Mouse (Mus musculus): ENCODE results near the gene Tmx2.
"Not testable (repeated sequence)": the region's sequence is repeated elsewhere in the genome, so short reads cannot be mapped to it uniquely, and the experiment has no call there.

Tmx2 gene

GRCm38 (mm10) chr2:84690050-84690449 is 11.1 kb upstream of the Tmx2 start:
- intact Hi-C loops (cut with DNase I) = no loop called here

GRCm38 (mm10) chr2:84688080-84688844 is 9.3 kb upstream of the Tmx2 start:
- intact Hi-C loops (cut with DNase I) = no loop called here

- intact Hi-C loops (cut with DNase I) = no loop called here
Observed at GRCm38 (mm10) chr2:84682605-84683183, 3.8 kb upstream of the Tmx2 start.

GRCm38 (mm10) chr2:84677968-84678880 is 716 bp downstream of the Tmx2 start, which contains the start of the genes Gm28635 and Med19:
Gene Gm28635, minus strand, starts transcription at chr2:84678041.
Gene Med19, plus strand, starts transcription at chr2:84678402.
- intact Hi-C loops (cut with DNase I) = loop anchor here (5.0 kb wide), 1 partner anchor 34 kb away; no protein-coding TSS in a partner anchor

- intact Hi-C loops (cut with DNase I) = loop anchor here (5.0 kb wide), 1 partner anchor 35 kb away; no protein-coding TSS in a partner anchor
Observed at GRCm38 (mm10) chr2:84677270-84677967, 1.5 kb downstream of the Tmx2 start.

- intact Hi-C loops (cut with DNase I) = not testable (repeated sequence)
Observed at GRCm38 (mm10) chr2:84671535-84671934, 7.4 kb downstream of the Tmx2 start.

- intact Hi-C loops (cut with DNase I) = no loop called here
Observed at GRCm38 (mm10) chr2:84670569-84670933, 8.4 kb downstream of the Tmx2 start, which contains the start of gene Selenoh. Gene Selenoh, minus strand, starts transcription at chr2:84670770.

- intact Hi-C loops (cut with DNase I) = no loop called here
Observed at GRCm38 (mm10) chr2:84669828-84670568, 8.9 kb downstream of the Tmx2 start.

GRCm38 (mm10) chr2:84666081-84666480 is 12.9 kb downstream of the Tmx2 start:
- intact Hi-C loops (cut with DNase I) = no loop called here

GRCm38 (mm10) chr2:84662866-84663265 is 16.1 kb downstream of the Tmx2 start:
- intact Hi-C loops (cut with DNase I) = no loop called here

- intact Hi-C loops (cut with DNase I) = loop anchor here (2.0 kb wide), 1 partner anchor 205 kb away; no protein-coding TSS in a partner anchor
Observed at GRCm38 (mm10) chr2:84660253-84660652, 18.7 kb downstream of the Tmx2 start.

GRCm38 (mm10) chr2:84658806-84659205 is 20.1 kb downstream of the Tmx2 start, which contains the start of gene Btbd18:
Gene Btbd18, plus strand, starts transcription at chr2:84659079.
- intact Hi-C loops (cut with DNase I) = no loop called here

- intact Hi-C loops (cut with DNase I) = no loop called here
Observed at GRCm38 (mm10) chr2:84655864-84656263, 23.1 kb downstream of the Tmx2 start.

- intact Hi-C loops (cut with DNase I) = no loop called here
Observed at GRCm38 (mm10) chr2:84653354-84653753, 25.6 kb downstream of the Tmx2 start.

- intact Hi-C loops (cut with DNase I) = no loop called here
Observed at GRCm38 (mm10) chr2:84650464-84651195, 28.3 kb downstream of the Tmx2 start, which contains the start of gene Ctnnd1. Gene Ctnnd1, minus strand, starts transcription at chr2:84650765.

- intact Hi-C loops (cut with DNase I) = loop anchor here (2.0 kb wide), 1 partner anchor 31 kb away; no protein-coding TSS in a partner anchor
Observed at GRCm38 (mm10) chr2:84649674-84650073, 29.3 kb downstream of the Tmx2 start.

GRCm38 (mm10) chr2:84648369-84648768 is 30.6 kb downstream of the Tmx2 start:
- intact Hi-C loops (cut with DNase I) = loop anchor here (2.0 kb wide), 1 partner anchor 30 kb away; no protein-coding TSS in a partner anchor

GRCm38 (mm10) chr2:84647051-84647568 is 31.8 kb downstream of the Tmx2 start:
- intact Hi-C loops (cut with DNase I) = no loop called here

- intact Hi-C loops (cut with DNase I) = no loop called here
Observed at GRCm38 (mm10) chr2:84646138-84646537, 32.8 kb downstream of the Tmx2 start.
